Mouse (Mus musculus): Measurements from ENCODE around the gene Hpse2.

GRCm38 (mm10) chr19:42744162-42744586, 644.0 kb downstream of the Hpse2 start:
- TF ChIP-seq POLR2A (IDR thresholded peaks at IDR 0.05; ENCODE audit: insufficient read depth, low read length) (no peak), CTCF (IDR thresholded peaks at IDR 0.05; ENCODE audit: low read depth, low read length) (peak; percentile 78)
